Mouse (Mus musculus) kidney, adult 2 months (tissue): ENCODE measurements around the gene Smyd3. TPM values are rescaled to one million over a fixed set of nuclear protein-coding genes. Genes with fewer than 3 reads are reported as not detected.
A peak's percentile ranks its signal among the peaks of the same experiment; 100 is the strongest.

Experiments used
- DNase-seq: peaks from one replicate; pipeline ENCODE4 v3.0.0; 2021
- H3K27ac ChIP-seq: fragments of 200-500 bp; 2 replicates; pipeline ENCODE4 v1.5.1; 2012; ENCODE audit warnings: low read depth, low read length, control low read depth, inconsistent platforms; ENCODE audit not compliant: insufficient read depth
- H3K27me3 ChIP-seq: fragments of 200-500 bp; replicated peaks from 2 replicates; pipeline ENCODE4 v1.6.1; 2012; ENCODE audit warnings: mild to moderate bottlenecking, moderate library complexity, low read length, inconsistent platforms; ENCODE audit not compliant: control insufficient read depth, insufficient read depth
- H3K36me3 ChIP-seq: fragments of 200-500 bp; 2 replicates; pipeline ENCODE4 v1.6.1; 2012; ENCODE audit warnings: mild to moderate bottlenecking, moderate library complexity, low read length, inconsistent platforms; ENCODE audit not compliant: control insufficient read depth, insufficient read depth
- H3K4me1 ChIP-seq: fragments of 200-500 bp; 2 replicates; pipeline ENCODE4 v1.6.1; 2011; ENCODE audit warnings: low read length; ENCODE audit not compliant: control insufficient read depth, insufficient read depth
- H3K4me3 ChIP-seq: fragments of 200-500 bp; 2 replicates; pipeline ENCODE4 v1.5.1; 2011; ENCODE audit warnings: mild to moderate bottlenecking, low read depth, low read length, control low read depth; ENCODE audit not compliant: insufficient read depth
- CTCF ChIP-seq: fragments of 200-500 bp; conservative IDR thresholded peaks from 2 replicates; pipeline ENCODE4 v1.5.1; 2011; ENCODE audit warnings: low read depth, mild to moderate bottlenecking, control low read depth, low read length, moderate library complexity, mixed read lengths; ENCODE audit not compliant: insufficient read depth, insufficient read length
- POLR2A ChIP-seq: fragments of 200-500 bp; IDR thresholded peaks from one replicate; pipeline ENCODE4 v1.6.1; 2011; ENCODE audit warnings: low read depth, low read length, control low read depth
- WGBS: fragments of 180-500 bp; shearing (Covaris S2); methylation state at CpG from one replicate; pipeline ENCODE4 v1.1.7; 2018; 5-methylcytosine and 5-hydroxymethylcytosine counted together
- polyA plus RNA-seq: library from polyadenylated mRNA; depleted of rRNA; stranded (reverse); fragments of >200 nt; gene quantifications from 2 replicates; pipeline ENCODE4 v1.2.3, GENCODE M21; 2012

Smyd3 gene
- polyA plus RNA-seq, 1 experiment = 5.2 TPM

- Histone ChIP-seq H3K4me3 (no peak overlapping the region), H3K36me3 (no peaks in the 10 kb centered on the region), H3K27me3 (no peaks in the 10 kb centered on the region), H3K4me1 (no peaks in the 10 kb centered on the region), H3K27ac (no peak overlapping the region)
- peak; percentile 8 for DNase-seq
- TF ChIP-seq CTCF (no peak), POLR2A (no peak)
- WGBS = 74% methylated on average over 5 of the region's 5 CpGs
Measured at GRCm38 (mm10) chr1:179149468-179150140, 368.2 kb downstream of the Smyd3 start.

GRCm38 (mm10) chr1:179146730-179147167 lies 371.1 kb downstream of the Smyd3 start:
- no peak overlapping the region for H3K4me3 ChIP-seq
- peak; percentile 83 for DNase-seq
- no peak overlapping the region for H3K27ac ChIP-seq
- TF ChIP-seq CTCF = no peak
- no peak for TF ChIP-seq POLR2A
- 45% methylated on average over 9 of the region's 9 CpGs for WGBS
- no peaks in the 10 kb centered on the region for H3K4me1 ChIP-seq
- no peaks in the 10 kb centered on the region for H3K36me3 ChIP-seq
- H3K27me3 ChIP-seq = no peaks in the 10 kb centered on the region

- Histone ChIP-seq H3K4me3 (no peak overlapping the region), H3K27ac (no peak overlapping the region), H3K36me3 (no peaks in the 10 kb centered on the region), H3K27me3 (no peaks in the 10 kb centered on the region), H3K4me1 (no peaks in the 10 kb centered on the region)
- TF ChIP-seq CTCF = no peak
- no peak for TF ChIP-seq POLR2A
- 75% methylated on average over 11 of the region's 11 CpGs for WGBS
- no peak for DNase-seq
Measured at GRCm38 (mm10) chr1:179143154-179143832, 374.5 kb downstream of the Smyd3 start.

GRCm38 (mm10) chr1:179142177-179142576 lies 375.7 kb downstream of the Smyd3 start:
- TF ChIP-seq POLR2A (no peak), CTCF (peak; percentile 65)
- Histone ChIP-seq H3K4me1 (no peaks in the 10 kb centered on the region), H3K27me3 (no peaks in the 10 kb centered on the region), H3K4me3 (no peak overlapping the region), H3K27ac (no peak overlapping the region), H3K36me3 (no peaks in the 10 kb centered on the region)
- peak; percentile 65 for DNase-seq
- WGBS = 36% methylated on average over 3 of the region's 3 CpGs

- Histone ChIP-seq H3K4me3 (no peak overlapping the region), H3K36me3 (no peaks in the 10 kb centered on the region), H3K27ac (no peak overlapping the region), H3K27me3 (no peaks in the 10 kb centered on the region), H3K4me1 (no peaks in the 10 kb centered on the region)
- 82% methylated on average over 12 of the region's 12 CpGs for WGBS
- TF ChIP-seq CTCF = no peak
- no peak for TF ChIP-seq POLR2A
- DNase-seq = no peak
Measured at GRCm38 (mm10) chr1:179141071-179141650, 376.7 kb downstream of the Smyd3 start.

- H3K27ac ChIP-seq = no peak overlapping the region
- TF ChIP-seq CTCF (0 out of 2 replicates have a peak, but pooled peaks have one; percentile 1), POLR2A (no peak)
- no peak for DNase-seq
Measured at GRCm38 (mm10) chr1:179137145-179137477, 380.7 kb downstream of the Smyd3 start.

GRCm38 (mm10) chr1:179136461-179137144 lies 381.2 kb downstream of the Smyd3 start:
- no peak overlapping the region for H3K27ac ChIP-seq

More at GRCm38 (mm10) chr1:179137145-179137477, 380.7 kb downstream of the Smyd3 start:
- Histone ChIP-seq H3K36me3 (no peaks in the 10 kb centered on the region), H3K4me3 (no peak overlapping the region), H3K4me1 (no peaks in the 10 kb centered on the region), H3K27me3 (no peaks in the 10 kb centered on the region)
- WGBS = 54% methylated on average over 3 of the region's 3 CpGs

More at GRCm38 (mm10) chr1:179136461-179137144, 381.2 kb downstream of the Smyd3 start:
- H3K4me1 ChIP-seq = no peaks in the 10 kb centered on the region
- no peak overlapping the region for H3K4me3 ChIP-seq
- 25% methylated on average over 14 of the region's 14 CpGs for WGBS
- H3K36me3 ChIP-seq = no peaks in the 10 kb centered on the region
- H3K27me3 ChIP-seq = no peaks in the 10 kb centered on the region
- peak; percentile 87 for DNase-seq
- TF ChIP-seq CTCF = no peak
- no peak for TF ChIP-seq POLR2A
